Mouse (Mus musculus) heart, embryonic 11.5 days (tissue): ENCODE results near the gene Kif20b. TPM values are rescaled to one million over a fixed set of nuclear protein-coding genes. Genes with fewer than 3 reads are reported as not detected.

Experiments
- ATAC-seq: fragments of 200-750 bp; cut with Nextera tagmentation; replicated peaks from 2 replicates; pipeline ENCODE4 v1.8.0; 2017; ENCODE audit warnings: moderate library complexity; ENCODE audit not compliant: insufficient number of reproducible peaks, low FRiP score, low TSS enrichment
- H3K27ac ChIP-seq: fragments of 300-500 bp; sonication (generic); 2 replicates; pipeline ENCODE4 v1.5.1; 2014; ENCODE audit warnings: mild to moderate bottlenecking, low read depth, low read length
- H3K27me3 ChIP-seq: fragments of 300-500 bp; sonication (generic); 2 replicates; pipeline ENCODE4 v1.6.1; 2014; ENCODE audit warnings: mild to moderate bottlenecking, low read length, mixed read lengths; ENCODE audit not compliant: control insufficient read depth, insufficient read depth
- H3K36me3 ChIP-seq: fragments of 300-500 bp; sonication (generic); 2 replicates; pipeline ENCODE4 v1.6.1; 2014; ENCODE audit warnings: mild to moderate bottlenecking, low read length, moderate library complexity, mixed read lengths; ENCODE audit not compliant: control insufficient read depth, insufficient read depth
- H3K4me1 ChIP-seq: fragments of 300-500 bp; sonication (generic); 2 replicates; pipeline ENCODE4 v1.6.1; 2014; ENCODE audit warnings: low read length; ENCODE audit not compliant: control insufficient read depth, insufficient read depth
- H3K4me2 ChIP-seq: fragments of 300-500 bp; sonication (generic); 2 replicates; pipeline ENCODE4 v1.6.1; 2014; ENCODE audit warnings: mild to moderate bottlenecking, moderate library complexity
- H3K4me3 ChIP-seq: fragments of 300-500 bp; sonication (generic); 2 replicates; pipeline ENCODE4 v1.5.1; 2014; ENCODE audit warnings: low read depth, low read length
- H3K9ac ChIP-seq: fragments of 300-500 bp; sonication (generic); 2 replicates; pipeline ENCODE4 v1.6.1; 2014; ENCODE audit warnings: mild to moderate bottlenecking, low read depth, low read length, moderate library complexity
- H3K9me3 ChIP-seq: fragments of 300-500 bp; sonication (generic); replicated peaks from 2 replicates; pipeline ENCODE4 v1.6.1; 2016; ENCODE audit warnings: low read length; ENCODE audit not compliant: control insufficient read depth
- WGBS: fragments of 180-500 bp; shearing (Covaris S2); extraction: QIAGEN DNeasy Blood & Tissue Kit; methylation state at CpG from one replicate; pipeline ENCODE4 v1.1.7; 2014; ENCODE audit not compliant: insufficient replicate concordance; 5-methylcytosine and 5-hydroxymethylcytosine counted together
- polyA plus RNA-seq: library from polyadenylated mRNA; unstranded; fragments of >200 nt; fragmentation: Nextera tagmentation; extraction: Ambion mirVana; gene quantifications from 2 replicates; pipeline ENCODE4 v1.2.1, GENCODE M21; 2014

Gene Kif20b
- polyA plus RNA-seq, 1 experiment from 2014 or later: 47.3 TPM

DNA sequence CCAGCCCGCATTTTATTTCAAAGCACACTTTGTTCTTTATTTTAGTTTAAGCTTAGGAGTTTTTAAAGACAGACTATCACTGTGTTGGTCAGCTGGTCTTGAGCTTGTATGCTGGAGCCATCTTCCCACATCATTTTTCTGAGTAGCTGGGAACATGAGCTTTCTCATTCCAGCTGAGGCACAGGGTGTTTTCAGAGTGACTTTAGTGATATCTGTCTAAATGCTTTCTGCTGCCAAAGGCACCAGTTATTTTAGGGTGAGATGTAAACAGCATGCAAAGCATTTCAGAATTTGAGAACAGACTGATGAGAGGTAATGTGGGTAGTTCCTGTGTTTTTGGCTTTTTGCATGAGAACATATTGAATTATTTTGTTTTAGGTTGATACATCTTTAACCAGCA is 25.0 kb downstream of the Kif20b start:
- H3K36me3 ChIP-seq: peaks cover 12% of the 10 kb centered on the region
- ATAC-seq: no peak
- H3K9ac ChIP-seq: no peak overlapping the region
- no peaks in the 10 kb centered on the region for H3K4me1 ChIP-seq
- 96% methylated on average over 1 of the region's 1 CpGs for WGBS
- H3K4me3 ChIP-seq: no peak overlapping the region
- no peak overlapping the region for H3K27ac ChIP-seq
- no peaks in the 10 kb centered on the region for H3K9me3 ChIP-seq
- H3K4me2 ChIP-seq: no peak overlapping the region
- no peaks in the 10 kb centered on the region for H3K27me3 ChIP-seq

DNA sequence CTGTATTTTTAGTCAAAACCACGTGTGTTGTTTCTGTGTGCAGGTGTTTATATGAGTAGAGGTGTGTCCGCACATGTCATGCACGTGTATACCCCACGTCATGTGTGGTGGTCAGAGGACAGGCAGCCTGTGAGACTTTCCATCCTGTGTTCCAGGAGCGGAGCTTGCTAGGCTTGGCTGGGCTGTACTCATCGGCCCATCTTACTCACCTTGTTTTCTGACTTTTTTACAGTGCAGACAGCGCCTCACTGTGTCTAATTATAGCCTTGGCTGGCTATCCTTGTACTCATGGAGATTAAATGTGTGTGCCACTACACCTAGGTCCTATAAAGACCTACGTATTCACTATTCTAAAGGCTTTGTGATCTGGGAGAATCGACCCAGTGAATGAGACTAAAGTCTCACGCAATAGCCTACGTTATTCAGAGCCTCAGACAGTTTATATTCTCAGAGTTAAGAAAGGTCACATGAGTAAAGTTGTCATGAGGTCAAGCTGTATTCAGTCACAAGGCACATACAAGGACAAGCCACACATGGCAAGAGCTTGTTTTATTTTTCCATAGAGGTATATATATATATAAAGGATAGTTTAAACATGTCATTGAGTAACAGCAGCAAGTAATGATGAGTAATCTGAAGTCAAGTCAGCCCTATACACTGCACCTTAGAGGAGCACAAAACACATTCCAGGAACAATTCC is 31.8 kb downstream of the Kif20b start:
- Histone ChIP-seq H3K4me2 (no peak overlapping the region), H3K27ac (no peak overlapping the region), H3K9me3 (no peaks in the 10 kb centered on the region), H3K9ac (no peak overlapping the region), H3K4me3 (no peak overlapping the region), H3K36me3 (peaks cover 12% of the 10 kb centered on the region), H3K4me1 (no peaks in the 10 kb centered on the region), H3K27me3 (no peaks in the 10 kb centered on the region)
- WGBS: 74% methylated on average over 11 of the region's 11 CpGs
- no peak; the same call in 1 of the 2 replicates for ATAC-seq

DNA sequence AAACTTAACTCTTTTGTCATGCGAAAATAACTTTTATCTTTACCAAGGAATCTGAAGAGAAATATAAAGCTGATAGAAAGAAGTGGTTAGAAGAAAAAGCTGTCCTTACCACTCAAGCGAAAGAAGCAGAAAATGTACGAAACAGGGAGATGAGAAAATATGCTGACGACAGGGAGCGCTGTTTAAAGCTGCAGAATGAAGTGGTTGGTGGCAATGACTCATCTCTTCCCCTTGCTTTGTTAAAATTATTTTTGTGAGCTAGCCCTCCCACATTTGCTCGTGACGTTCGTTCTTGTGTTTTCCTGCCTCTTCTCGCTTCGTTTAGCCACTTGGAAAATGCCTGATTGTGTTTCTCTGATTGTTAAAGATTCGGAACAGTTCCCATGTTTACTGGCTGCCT is 37.2 kb downstream of the Kif20b start:
- no peaks in the 10 kb centered on the region for H3K9me3 ChIP-seq
- no peak overlapping the region for H3K27ac ChIP-seq
- H3K27me3 ChIP-seq: no peaks in the 10 kb centered on the region
- H3K4me3 ChIP-seq: no peak overlapping the region
- H3K4me2 ChIP-seq: no peak overlapping the region
- peaks cover 9% of the 10 kb centered on the region; the same call in 1 of the 2 replicates for H3K36me3 ChIP-seq
- WGBS: 86% methylated on average over 11 of the region's 11 CpGs
- no peaks in the 10 kb centered on the region for H3K4me1 ChIP-seq
- H3K9ac ChIP-seq: no peak overlapping the region
- ATAC-seq: no peak

DNA sequence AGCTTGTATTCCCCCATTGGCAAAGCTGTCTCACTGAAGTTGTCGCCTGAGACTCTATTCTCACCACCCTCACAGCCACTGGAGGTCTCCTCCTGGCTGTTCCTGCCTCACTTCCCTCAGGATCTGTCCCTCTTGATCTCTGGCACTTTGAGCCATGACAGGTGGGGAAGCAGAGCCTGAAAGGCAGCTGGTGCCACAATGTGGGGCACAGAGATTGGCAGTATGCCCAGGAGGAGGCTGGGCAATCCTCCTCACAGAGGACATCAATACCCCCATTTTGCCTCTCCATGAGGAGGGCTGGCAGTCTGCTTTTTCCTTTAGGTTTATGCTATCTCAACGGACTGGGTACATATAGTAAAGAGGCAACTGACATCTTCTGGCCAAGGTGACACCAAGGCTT is 62.6 kb downstream of the Kif20b start:
- Histone ChIP-seq H3K4me3 (no peak overlapping the region), H3K27ac (no peak overlapping the region), H3K9me3 (no peaks in the 10 kb centered on the region), H3K9ac (no peak overlapping the region), H3K27me3 (no peaks in the 10 kb centered on the region), H3K4me1 (no peaks in the 10 kb centered on the region), H3K4me2 (no peak overlapping the region), H3K36me3 (no peaks in the 10 kb centered on the region)
- ATAC-seq: no peak
- WGBS: 64% methylated on average over 2 of the region's 2 CpGs

DNA sequence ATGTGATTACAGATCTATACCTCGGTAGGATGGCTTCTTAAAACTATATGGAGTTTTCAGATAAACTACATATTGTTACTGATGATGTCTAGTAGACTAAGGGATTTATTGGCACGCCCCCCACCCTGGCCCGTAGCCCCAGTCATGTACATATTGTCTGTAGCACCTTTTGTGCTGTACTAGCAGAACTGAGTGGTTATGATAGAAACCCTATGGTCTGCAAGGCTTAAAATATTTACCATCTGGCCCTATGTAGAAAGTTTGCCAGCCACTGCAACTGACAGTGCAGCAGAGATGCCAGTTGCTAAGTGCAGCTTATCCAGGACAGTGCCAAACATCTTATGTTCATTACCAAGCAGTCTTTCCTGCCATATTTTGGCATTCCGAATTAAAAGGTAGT is 68.3 kb downstream of the Kif20b start:
- Histone ChIP-seq H3K9me3 (no peaks in the 10 kb centered on the region), H3K9ac (no peak overlapping the region), H3K4me2 (no peak overlapping the region), H3K4me1 (no peaks in the 10 kb centered on the region), H3K4me3 (no peak overlapping the region), H3K36me3 (no peaks in the 10 kb centered on the region), H3K27me3 (no peaks in the 10 kb centered on the region), H3K27ac (no peak overlapping the region)
- no peak for ATAC-seq
- WGBS: 68% methylated on average over 4 of the region's 4 CpGs

DNA sequence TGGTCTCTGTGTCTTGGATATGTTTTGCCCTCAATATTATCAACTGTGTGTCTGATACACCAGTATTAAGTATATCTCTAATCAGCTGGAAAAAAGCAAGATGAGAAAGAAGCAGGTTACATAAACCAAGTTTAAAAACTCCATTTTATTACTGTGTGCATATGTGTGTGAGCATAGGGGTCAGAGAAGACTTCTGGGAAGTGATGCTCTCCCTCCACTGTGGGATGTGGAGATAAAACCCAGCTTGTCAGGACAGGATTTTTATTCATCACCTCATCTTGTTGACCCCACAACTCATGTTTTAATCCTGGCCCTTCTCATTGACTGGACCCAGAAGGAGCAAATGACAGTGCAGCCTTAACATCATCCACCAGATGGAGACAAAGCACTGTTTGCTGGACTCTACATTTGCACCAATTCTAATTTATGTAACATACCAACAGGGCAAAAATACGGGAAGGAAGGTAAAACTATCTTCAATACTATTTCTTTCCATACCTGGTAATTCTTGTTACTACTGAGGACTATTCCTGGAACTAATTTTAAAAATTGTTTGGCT is 70.9 kb downstream of the Kif20b start:
- Histone ChIP-seq H3K4me3 (no peak overlapping the region), H3K27me3 (no peaks in the 10 kb centered on the region), H3K27ac (no peak overlapping the region), H3K9ac (no peak overlapping the region), H3K36me3 (no peaks in the 10 kb centered on the region), H3K4me1 (no peaks in the 10 kb centered on the region), H3K4me2 (no peak overlapping the region), H3K9me3 (no peaks in the 10 kb centered on the region)
- ATAC-seq: no peak
- 28% methylated on average over 1 of the region's 1 CpGs for WGBS

DNA sequence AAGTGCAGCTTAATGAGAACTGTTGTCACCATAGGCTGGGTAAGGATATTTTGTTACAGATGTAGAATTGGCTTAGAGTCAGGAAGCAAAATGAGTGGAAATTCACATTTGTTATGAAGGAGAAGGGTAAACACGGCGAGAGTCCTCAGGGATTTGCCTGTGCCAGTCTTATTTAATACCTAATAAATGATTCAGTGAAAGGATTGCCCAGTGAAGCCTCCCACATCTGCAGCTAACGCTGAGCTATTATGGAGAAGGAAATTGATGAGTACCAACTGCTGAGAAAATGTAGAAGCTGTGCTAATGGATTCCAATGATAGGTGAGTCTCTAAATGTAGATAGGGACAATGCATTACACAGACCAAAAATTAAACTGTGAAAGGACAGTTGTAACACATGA is 92.9 kb downstream of the Kif20b start:
- 83% methylated on average over 3 of the region's 3 CpGs for WGBS

DNA sequence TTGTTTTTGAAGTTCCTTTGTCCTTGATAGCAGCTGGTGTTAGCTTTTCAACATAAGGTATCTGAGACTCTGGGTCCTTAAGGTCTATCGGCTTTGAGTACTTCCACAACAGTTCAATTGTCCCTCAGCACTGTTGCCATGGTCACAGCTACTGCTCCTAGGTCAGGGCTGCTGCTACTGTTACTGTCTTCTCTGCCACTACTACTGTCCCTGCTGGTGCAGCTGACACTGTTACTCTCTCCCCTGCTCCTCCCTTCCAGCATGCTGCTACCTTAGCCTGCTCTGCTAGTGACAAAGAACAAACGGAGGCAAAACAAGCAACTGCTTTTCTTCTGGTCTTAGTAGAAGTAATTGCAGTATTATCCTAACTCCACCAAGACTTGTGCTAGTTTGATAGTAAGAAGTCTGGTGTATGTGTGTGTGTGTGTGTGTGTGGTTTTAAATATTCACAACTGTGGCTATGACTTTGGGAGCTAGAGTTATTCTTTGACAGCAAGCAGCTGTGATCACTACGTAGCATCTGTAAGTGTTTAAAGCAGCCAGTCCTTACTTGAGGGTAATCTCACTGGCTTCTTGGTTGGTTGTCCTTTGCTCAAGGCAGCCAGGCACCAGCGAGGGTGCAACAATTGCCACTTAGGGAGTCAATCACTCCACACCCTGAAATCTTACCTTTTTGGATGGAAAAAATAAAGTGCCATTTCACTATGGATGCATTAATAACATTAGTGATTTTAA is 95.5 kb downstream of the Kif20b start:
- WGBS: 56% methylated on average over 4 of the region's 4 CpGs
- H3K36me3 ChIP-seq: no peaks in the 10 kb centered on the region
- no peak overlapping the region for H3K4me3 ChIP-seq
- no peaks in the 10 kb centered on the region for H3K9me3 ChIP-seq
- no peak overlapping the region for H3K4me2 ChIP-seq
- no peaks in the 10 kb centered on the region for H3K27me3 ChIP-seq
- no peak overlapping the region for H3K9ac ChIP-seq
- H3K4me1 ChIP-seq: no peaks in the 10 kb centered on the region
- H3K27ac ChIP-seq: no peak overlapping the region
- ATAC-seq: no peak

More for the DNA sequence above, 92.9 kb downstream of the Kif20b start:
- Histone ChIP-seq H3K4me3 (no peak overlapping the region), H3K4me1 (no peaks in the 10 kb centered on the region), H3K27ac (no peak overlapping the region), H3K36me3 (no peaks in the 10 kb centered on the region), H3K4me2 (no peak overlapping the region), H3K9me3 (no peaks in the 10 kb centered on the region), H3K9ac (no peak overlapping the region), H3K27me3 (no peaks in the 10 kb centered on the region)
- ATAC-seq: no peak
